Mouse (Mus musculus): ENCODE data around the gene Gper1. TPM values are rescaled to one million over a fixed set of nuclear protein-coding genes. Genes with fewer than 3 reads are reported as not detected.

The Gper1 gene
- total RNA-seq, 2 experiments from 2014 or later: 2.1 to 2.4 TPM

- no peak for DNase-seq (ENCODE audit: low spot score in 2 of 2)
- TF ChIP-seq CTCF (conservative IDR thresholded peaks at IDR 0.05): no peak
- peak overlapping the region; percentile 13; the same call in 1 of the 2 replicates for H3K4me3 ChIP-seq
- peak overlapping the region; percentile 92 for H3K27ac ChIP-seq
Observed at GRCm38 (mm10) chr5:139429818-139430341, 6.9 kb downstream of the Gper1 start.

GRCm38 (mm10) chr5:139432333-139432732 is 9.4 kb downstream of the Gper1 start:
- H3K27ac ChIP-seq: peak overlapping the region; percentile 92
- TF ChIP-seq CTCF (conservative IDR thresholded peaks at IDR 0.05): no peak
- no peak overlapping the region for H3K4me3 ChIP-seq
- DNase-seq (ENCODE audit: low spot score in 2 of 2): no peak

GRCm38 (mm10) chr5:139432747-139433508 is 10.0 kb downstream of the Gper1 start:
- DNase-seq (ENCODE audit: low spot score in 2 of 2): no peak
- no peak for TF ChIP-seq CTCF (conservative IDR thresholded peaks at IDR 0.05)
- peak overlapping the region; percentile 95 for H3K27ac ChIP-seq
- no peak overlapping the region for H3K4me3 ChIP-seq

- no peak for TF ChIP-seq CTCF (conservative IDR thresholded peaks at IDR 0.05)
- no peak for DNase-seq (ENCODE audit: low spot score in 2 of 2)
- no peak overlapping the region for H3K4me3 ChIP-seq
- H3K27ac ChIP-seq: peak overlapping the region; percentile 95
Observed at GRCm38 (mm10) chr5:139433842-139434568, 11.1 kb downstream of the Gper1 start.

DNA sequence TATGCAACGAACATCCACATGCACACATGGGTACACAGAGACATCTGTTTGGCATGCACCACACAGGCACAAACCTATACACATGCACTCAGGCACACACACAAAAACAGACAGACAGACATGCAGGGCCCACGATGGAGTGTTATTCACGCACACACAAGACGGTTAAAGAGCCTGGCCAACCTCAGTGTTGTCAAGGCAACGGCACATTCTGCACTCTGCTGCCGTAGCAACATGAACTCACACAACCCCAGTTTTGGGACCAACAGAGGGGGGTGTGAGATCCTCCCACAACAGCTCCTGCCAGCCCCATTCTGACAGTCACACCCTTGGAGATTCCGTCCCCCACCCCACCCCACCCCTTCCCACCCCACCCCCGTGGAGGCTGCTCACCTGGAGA is 12.0 kb downstream of the Gper1 start:
- no peak for TF ChIP-seq CTCF (conservative IDR thresholded peaks at IDR 0.05)
- H3K4me3 ChIP-seq: no peak overlapping the region
- DNase-seq (ENCODE audit: low spot score in 2 of 2): peak; percentile 68 to 86
- H3K27ac ChIP-seq: peak overlapping the region; percentile 95

GRCm38 (mm10) chr5:139437769-139438168 is 14.8 kb downstream of the Gper1 start:
- Histone ChIP-seq H3K27ac (peak overlapping the region; percentile 83), H3K4me3 (no peak overlapping the region)
- DNase-seq (ENCODE audit: low spot score in 2 of 2): no peak
- TF ChIP-seq CTCF (conservative IDR thresholded peaks at IDR 0.05): no peak

GRCm38 (mm10) chr5:139438440-139438839 is 15.5 kb downstream of the Gper1 start:
- DNase-seq (ENCODE audit: low spot score in 2 of 2): no peak
- peak overlapping the region; percentile 83 for H3K27ac ChIP-seq
- TF ChIP-seq CTCF (conservative IDR thresholded peaks at IDR 0.05): no peak
- H3K4me3 ChIP-seq: no peak overlapping the region

DNA sequence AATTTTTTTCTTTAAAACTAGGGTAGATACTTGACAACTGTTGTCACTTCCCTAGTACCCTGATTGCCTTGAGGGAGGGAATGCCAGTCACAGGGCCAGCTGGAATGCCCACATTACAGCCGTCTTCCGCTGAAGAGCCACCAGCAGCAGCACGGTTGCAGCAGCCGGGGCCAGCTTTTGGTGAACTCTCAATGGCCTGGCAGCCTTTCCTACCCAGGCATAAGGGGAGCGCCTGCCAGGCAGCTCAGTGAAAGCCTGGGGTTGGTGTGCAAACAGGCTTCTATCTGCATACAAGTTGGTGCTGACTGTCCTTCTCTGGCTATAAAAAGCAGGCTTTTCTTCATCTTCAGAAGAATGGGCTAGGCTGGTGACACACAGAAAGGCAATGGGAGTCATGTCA is 17.5 kb downstream of the Gper1 start:
- H3K4me3 ChIP-seq: no peak overlapping the region
- DNase-seq (ENCODE audit: low spot score in 2 of 2): peak; percentile 50 to 54
- peak overlapping the region; percentile 92 for H3K27ac ChIP-seq
- no peak for TF ChIP-seq CTCF (conservative IDR thresholded peaks at IDR 0.05)

DNA sequence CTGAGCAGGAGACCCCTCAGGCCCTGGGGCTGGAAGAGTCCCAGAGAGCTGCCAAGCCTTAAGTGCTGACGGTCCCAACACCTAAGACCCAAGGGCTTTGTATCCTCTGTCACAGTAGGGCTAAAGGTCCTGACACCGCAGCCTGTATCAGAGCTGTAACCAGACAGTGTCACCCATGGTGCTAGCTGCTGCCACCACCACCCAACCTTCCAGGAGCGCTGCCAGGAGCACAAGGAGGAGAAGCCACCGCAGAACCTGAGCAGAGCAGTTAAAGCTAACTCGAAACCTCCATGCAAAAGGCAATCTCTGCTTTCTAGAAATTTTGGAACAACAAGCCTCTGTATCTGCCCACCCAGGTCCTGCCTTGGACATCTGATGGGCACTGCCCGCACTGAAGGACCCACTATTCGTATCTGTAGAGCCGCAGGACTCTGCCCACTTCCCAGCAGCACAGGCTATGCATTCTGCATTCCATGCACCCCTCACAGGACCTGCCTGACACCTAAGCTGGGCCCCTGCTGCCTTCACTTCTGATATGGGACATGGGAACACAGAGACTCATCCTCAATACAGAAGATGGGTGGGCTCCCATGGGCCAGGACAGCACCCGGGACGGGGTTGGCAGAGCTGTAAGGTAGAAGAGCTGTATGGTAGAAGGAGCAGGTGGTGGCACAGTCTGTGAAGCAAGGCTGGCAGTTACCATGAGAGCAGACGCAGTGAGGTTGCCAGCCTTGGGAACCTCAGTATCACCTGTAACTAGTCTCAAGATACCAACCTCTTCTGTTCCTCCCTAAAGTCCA is 18.2 kb downstream of the Gper1 start:
- TF ChIP-seq CTCF (conservative IDR thresholded peaks at IDR 0.05): no peak
- DNase-seq (ENCODE audit: low spot score in 2 of 2): no peak
- Histone ChIP-seq H3K27ac (peak overlapping the region; percentile 92), H3K4me3 (no peak overlapping the region)

GRCm38 (mm10) chr5:139441726-139442018 is 18.7 kb downstream of the Gper1 start:
- Histone ChIP-seq H3K27ac (peak overlapping the region; percentile 92), H3K4me3 (no peak overlapping the region)
- no peak for TF ChIP-seq CTCF (conservative IDR thresholded peaks at IDR 0.05)
- no peak for DNase-seq (ENCODE audit: low spot score in 2 of 2)

- peak overlapping the region; percentile 92 for H3K27ac ChIP-seq
- 0 out of 2 replicates have a peak, but pooled peaks have one; percentile 13 for TF ChIP-seq CTCF (conservative IDR thresholded peaks at IDR 0.05)
- no peak overlapping the region for H3K4me3 ChIP-seq
- DNase-seq (ENCODE audit: low spot score in 2 of 2): no peak
Observed at GRCm38 (mm10) chr5:139442428-139442827, 19.5 kb downstream of the Gper1 start.

GRCm38 (mm10) chr5:139442962-139443361 is 20.0 kb downstream of the Gper1 start:
- TF ChIP-seq CTCF (conservative IDR thresholded peaks at IDR 0.05): no peak
- no peak overlapping the region for H3K4me3 ChIP-seq
- peak overlapping the region; percentile 92 for H3K27ac ChIP-seq
- DNase-seq (ENCODE audit: low spot score in 2 of 2): no peak

- peak overlapping the region; percentile 46; the same call in 1 of the 2 replicates for H3K27ac ChIP-seq
- no peak overlapping the region for H3K4me3 ChIP-seq
- DNase-seq (ENCODE audit: low spot score in 2 of 2): no peak
- peak; percentile 64 for TF ChIP-seq CTCF (conservative IDR thresholded peaks at IDR 0.05)
Observed at GRCm38 (mm10) chr5:139445258-139445657, 22.3 kb downstream of the Gper1 start.
